Mouse (Mus musculus): ENCODE results near the gene Erc2. TPM values are rescaled to one million over a fixed set of nuclear protein-coding genes. Genes with fewer than 3 reads are reported as not detected.

The Erc2 gene
- total RNA-seq, 2 experiments from 2014 or later, result 198 to 199 TPM

DNA sequence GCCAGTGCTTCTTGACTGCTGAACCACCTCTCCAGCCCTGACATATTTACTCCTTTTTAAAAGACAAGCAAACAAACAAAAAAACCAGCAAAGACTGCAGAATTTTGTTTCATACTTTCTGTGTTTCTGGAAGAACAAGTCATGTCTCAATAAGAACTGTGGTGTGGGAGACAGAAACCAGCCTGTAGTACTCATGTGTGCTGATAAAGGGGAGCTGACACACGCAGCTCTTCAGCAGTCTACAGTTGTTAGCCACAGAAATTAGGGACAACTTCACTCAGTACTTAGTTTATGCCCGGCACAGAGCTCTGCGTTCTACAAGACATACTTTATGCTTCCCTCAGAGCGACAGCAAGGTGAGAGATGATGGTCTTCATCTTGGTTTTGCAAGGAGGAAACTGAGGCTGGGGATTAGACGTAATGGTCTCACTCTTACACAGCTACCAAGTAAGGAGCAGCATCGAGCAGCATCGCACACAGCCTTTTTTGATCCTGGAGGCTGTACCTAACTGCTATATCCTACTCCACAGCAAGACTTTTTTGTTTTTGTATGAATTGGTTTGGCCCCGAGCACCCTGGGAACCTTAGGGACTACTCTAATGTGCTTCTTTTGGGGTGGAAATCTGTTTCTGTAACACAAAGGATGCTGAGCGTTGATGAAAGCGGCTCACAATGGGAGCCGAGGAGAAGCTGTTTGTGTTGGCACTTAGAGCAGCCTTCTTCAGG, 435.1 kb downstream of the Erc2 start:
- DNase-seq (ENCODE audit: low spot score in 2 of 2), result no peak

DNA sequence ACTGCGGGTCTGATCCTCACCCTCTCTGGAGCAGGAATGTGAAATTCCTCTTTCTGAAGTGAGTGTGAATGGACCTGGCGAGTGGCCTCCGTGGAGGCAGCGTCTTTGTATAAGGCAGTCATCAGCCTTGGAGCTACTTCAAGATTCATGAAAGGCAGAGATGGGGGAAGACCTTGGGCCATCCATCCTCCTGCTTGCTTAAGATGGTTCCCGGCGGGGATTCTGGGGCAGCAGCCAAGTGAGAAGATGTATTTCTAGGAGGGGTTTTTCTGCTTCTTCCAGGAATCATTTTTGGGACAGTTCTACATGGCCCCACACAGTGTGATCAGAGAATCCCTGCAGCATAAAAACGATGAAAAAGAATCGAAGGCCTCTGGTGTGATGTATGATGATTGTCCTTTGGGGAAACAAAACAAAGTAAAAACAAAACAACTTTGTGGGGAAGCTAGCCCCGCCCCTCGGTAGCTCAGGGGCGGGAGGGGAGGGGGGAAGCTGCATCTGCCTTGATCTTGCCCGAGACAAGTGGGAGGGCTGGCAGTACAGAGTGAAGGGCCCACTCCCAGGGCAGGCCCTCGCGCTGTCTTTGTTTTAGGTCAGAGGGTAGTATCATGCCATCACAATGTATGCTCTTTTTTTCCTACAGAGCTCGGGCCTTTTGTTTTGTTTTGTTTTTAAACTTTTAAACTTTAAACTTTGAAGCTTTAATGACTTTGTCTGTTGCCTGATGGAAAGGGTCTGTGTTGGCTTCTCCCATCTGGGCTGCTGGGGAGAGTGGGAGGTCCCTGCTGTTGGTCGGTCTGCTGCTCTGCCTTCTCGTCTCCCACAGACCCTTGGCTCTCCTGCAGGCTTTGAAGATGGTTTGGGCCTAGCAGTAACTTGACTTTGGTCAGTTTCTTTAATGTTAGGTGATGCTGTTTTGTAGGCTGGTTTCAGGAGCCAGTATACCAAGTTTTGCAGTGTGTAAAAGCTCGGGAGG, 435.9 kb downstream of the Erc2 start:
- DNase-seq (ENCODE audit: low spot score in 2 of 2), result peak; percentile 43 to 63

GRCm38 (mm10) chr14:28060891-28061290, 438.7 kb downstream of the Erc2 start:
- DNase-seq (ENCODE audit: low spot score in 2 of 2), result no peak

DNA sequence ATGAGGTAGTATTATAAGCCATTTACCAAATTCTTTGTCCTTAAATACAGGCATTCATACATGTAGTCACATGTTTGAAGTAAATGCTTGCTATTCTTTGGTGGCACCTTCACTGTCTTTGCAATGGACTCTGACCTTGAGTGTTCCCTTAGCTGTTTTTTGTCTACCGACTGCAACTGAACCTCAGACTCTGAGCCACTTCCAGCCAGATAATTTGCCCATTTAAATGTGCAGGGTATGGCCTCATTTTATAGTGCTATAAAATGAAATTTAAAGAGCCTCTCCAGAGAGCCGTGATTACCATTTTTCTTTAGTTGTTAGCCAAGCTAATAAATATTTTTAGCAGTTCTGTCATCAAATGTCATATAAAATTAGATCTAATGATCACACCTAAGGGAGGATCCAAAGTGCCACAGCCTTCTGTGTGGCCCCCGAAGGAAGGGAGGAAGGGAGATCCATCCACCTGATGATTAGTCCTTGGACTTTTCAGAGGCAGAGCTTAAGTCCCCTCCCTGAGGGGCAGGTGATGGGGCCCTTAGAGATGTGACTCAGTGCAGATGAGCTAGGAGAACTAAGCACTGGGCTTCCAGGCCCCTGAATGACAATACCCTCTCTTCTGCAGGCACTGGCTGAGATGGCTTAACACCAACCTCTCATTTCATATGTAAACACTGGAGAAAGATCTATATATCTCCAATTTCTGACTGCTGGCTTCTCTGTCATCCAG, 439.6 kb downstream of the Erc2 start:
- no peak for DNase-seq (ENCODE audit: low spot score in 2 of 2)

- DNase-seq (ENCODE audit: low spot score in 2 of 2), result no peak
These were observed 445.8 kb downstream of the Erc2 start for GRCm38 (mm10) chr14:28068021-28068420.

DNA sequence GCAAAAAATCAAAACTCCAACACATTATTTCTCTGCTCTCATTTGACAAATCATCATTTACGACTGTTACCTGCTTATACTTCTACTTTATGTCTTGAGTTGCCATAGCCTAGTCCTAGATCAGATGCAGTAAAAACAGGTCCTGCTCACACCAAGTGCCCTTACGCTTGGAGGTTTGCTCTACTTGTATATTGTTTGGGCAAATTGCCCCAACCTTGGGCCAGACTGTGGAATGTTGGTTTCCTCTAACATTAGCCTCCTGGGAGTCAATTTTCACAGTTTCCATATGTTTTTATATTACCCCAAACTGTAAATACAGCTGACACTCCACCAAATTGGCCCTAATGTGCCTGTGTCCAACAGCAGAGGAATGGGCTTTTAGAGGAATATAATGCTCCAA, 447.6 kb downstream of the Erc2 start:
- DNase-seq (ENCODE audit: low spot score in 2 of 2), result no peak

- DNase-seq (ENCODE audit: low spot score in 2 of 2), result no peak
These were observed 450.3 kb downstream of the Erc2 start for GRCm38 (mm10) chr14:28072561-28072960.

- no peak for DNase-seq (ENCODE audit: low spot score in 2 of 2)
These were observed 467.6 kb downstream of the Erc2 start for GRCm38 (mm10) chr14:28089636-28090443.

GRCm38 (mm10) chr14:28091367-28091766, 469.1 kb downstream of the Erc2 start:
- DNase-seq (ENCODE audit: low spot score in 2 of 2), result peak in 1 of 2 experiments; percentile 27

GRCm38 (mm10) chr14:28093214-28093613, 471.0 kb downstream of the Erc2 start:
- DNase-seq (ENCODE audit: low spot score in 2 of 2), result no peak

- DNase-seq (ENCODE audit: low spot score in 2 of 2), result no peak
These were observed 471.7 kb downstream of the Erc2 start for GRCm38 (mm10) chr14:28093913-28094312.

DNA sequence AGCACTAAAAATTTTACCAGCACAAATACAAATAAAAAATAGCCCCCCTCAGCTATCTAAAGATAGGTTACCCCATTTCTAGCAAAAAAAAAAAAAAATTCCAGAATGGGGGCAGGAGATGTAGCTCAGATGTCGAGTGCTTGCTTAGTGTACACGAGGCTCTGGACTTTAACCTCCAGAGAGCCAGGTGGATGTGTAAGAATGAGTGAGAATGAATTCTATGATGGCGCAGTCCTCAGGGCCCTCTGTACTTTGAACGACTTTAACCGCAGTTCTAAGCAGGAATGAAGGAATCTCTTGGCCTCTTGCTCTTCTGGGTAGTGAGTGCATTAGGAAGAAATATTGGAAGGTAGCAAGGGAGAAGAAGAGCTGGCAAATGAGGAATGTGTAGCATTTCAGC, 476.9 kb downstream of the Erc2 start:
- no peak for DNase-seq (ENCODE audit: low spot score in 2 of 2)

DNA sequence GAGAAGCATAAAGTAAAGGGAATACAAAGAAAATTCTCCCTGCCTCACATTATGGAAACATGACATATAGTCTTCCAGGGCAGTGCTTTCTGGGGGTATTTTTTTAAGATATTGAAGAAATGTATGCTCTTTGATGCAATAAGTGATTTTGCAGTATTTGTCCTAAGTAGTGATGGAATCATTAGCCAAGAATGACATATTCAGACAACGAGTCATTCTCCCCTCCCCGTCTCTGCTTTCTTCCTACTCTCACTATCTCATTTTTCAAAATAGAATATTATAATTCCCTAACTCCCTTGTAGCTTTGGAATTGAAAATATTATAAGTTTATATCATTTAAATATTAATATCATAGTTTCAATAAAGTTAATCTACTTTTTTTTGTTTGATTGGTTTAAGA, 490.9 kb downstream of the Erc2 start:
- DNase-seq (ENCODE audit: low spot score in 2 of 2), result no peak

GRCm38 (mm10) chr14:28120851-28121250, 498.6 kb downstream of the Erc2 start:
- no peak for DNase-seq (ENCODE audit: low spot score in 2 of 2)

DNA sequence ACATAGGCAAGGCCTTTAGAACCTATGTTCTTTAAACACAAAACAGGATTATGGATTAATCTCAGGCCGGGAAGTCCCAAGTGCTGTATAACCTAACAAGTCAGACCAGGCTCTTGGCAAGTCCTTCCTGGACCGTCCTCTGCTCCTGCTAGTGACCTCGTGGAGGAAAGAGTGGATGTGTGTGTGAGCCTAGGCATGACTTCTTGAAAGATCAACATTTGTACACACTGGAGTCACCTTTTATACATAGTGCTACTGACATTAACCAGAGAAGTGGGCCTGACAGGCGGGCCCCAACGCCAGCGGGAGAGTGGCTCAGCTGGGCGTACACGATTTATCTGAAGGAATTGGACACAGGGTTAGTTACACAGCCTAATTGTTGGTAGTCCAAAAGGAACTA, 504.6 kb downstream of the Erc2 start:
- no peak for DNase-seq (ENCODE audit: low spot score in 2 of 2)

DNA sequence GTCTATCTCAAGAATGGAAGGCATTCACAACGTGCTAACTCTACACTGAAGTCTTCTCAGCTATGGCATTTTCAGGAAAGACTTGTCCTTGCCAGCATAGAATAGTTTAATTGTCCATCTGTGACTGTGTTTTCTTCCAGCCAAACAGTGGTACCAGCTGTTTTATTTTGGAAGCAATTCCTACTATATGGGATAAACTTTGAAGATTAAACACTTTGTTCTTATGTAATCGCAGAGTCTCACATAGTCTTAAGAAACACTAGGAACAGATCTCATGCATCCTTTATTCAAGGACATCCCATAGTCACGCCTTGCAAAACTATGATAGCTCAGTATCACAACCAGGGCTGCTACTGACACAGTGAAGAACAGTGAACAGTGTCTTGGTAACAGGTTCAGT, 506.8 kb downstream of the Erc2 start:
- DNase-seq (ENCODE audit: low spot score in 2 of 2), result peak in 1 of 2 experiments; percentile 23

DNA sequence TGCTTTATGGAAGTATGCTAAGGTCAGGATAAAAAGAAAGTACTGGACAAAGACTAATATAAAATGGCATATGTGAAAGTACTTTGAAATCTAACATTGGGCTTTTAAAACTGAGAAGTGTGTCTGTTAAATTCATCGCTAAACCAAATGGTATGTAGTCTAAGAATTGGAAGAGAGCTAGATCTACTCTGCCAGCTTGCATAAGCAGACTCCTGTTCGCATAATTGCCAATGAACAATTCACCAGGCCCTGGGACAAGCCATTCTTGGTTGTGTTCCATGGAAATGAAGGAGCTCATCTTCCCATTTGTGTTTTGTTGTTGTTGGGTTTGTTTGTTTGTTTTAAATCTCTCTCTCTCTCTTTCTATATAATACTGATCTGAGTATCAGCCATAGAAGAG, 521.8 kb downstream of the Erc2 start:
- DNase-seq (ENCODE audit: low spot score in 2 of 2), result peak in 1 of 2 experiments; percentile 51

- no peak for DNase-seq (ENCODE audit: low spot score in 2 of 2)
These were observed 525.0 kb downstream of the Erc2 start for GRCm38 (mm10) chr14:28147201-28147600.

DNA sequence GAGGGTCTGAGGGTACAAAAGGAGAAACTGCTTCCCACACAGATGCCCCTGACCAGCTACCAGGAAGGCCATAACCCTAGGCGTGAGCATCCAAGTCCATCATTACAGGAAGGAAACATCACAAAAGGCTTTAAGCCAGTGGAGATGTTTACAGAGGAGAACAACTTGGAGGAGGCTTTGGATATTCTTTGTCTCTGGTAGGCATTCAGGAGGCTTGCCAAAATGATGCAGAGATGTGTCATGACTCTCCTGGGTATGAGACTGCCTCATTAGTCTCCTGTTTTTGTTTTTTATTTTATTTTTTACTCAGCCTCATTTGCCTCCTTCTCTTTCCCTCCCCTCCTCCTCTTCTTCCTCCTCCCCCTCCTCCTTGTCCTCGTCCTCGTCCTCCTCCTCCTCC, 528.7 kb downstream of the Erc2 start:
- no peak for DNase-seq (ENCODE audit: low spot score in 2 of 2)

GRCm38 (mm10) chr14:28155706-28156105, 533.5 kb downstream of the Erc2 start:
- DNase-seq (ENCODE audit: low spot score in 2 of 2), result peak in 1 of 2 experiments; percentile 60

- no peak for DNase-seq (ENCODE audit: low spot score in 2 of 2)
These were observed 538.6 kb downstream of the Erc2 start for GRCm38 (mm10) chr14:28160852-28161251.
